Mouse (Mus musculus) gastrocnemius, postnatal 10 days (tissue): ENCODE data around the gene Rabgap1l. TPM values are rescaled to one million over a fixed set of nuclear protein-coding genes. Genes with fewer than 3 reads are reported as not detected.

ENCODE experiments used
- microRNA-seq, 2 experiments: library from miRNA; unstranded; fragments of <30 nt; microRNA quantifications; one replicate each; pipeline ENCODE4 v1.2.0; 2021
- total RNA-seq, 2 experiments: library from RNA; stranded (reverse); gene quantifications; 2 replicates each; pipeline ENCODE4 v1.2.3; 2021

Rabgap1l gene
- total RNA-seq, 2 experiments from 2014 or later, result 14.2 to 21.4 TPM

Small RNAs within 50 kb of the gene (microRNA-seq; reads per million reads assigned to microRNA genes)
- 0 to 0.32 reads per million in 2 experiments for gene Mir1927

Other genes starting within 250 kb of the Rabgap1l start
- 10 to 100 TPM; 32.1 to 36.9 TPM for gene Rc3h1, start 113.2 kb upstream of the Rabgap1l start, total RNA-seq
- gene Serpinc1, start 185.4 kb upstream of the Rabgap1l start, total RNA-seq, result 1 to 10 TPM in 1 of 2 experiments, under 1 TPM in 1; 0.56 to 1.8 TPM
- 10 to 100 TPM in 1 of 2 experiments, 1 to 10 TPM in 1; 7.0 to 12.0 TPM for gene Zbtb37, start 241.6 kb upstream of the Rabgap1l start, total RNA-seq